In the genomic region with DNA sequence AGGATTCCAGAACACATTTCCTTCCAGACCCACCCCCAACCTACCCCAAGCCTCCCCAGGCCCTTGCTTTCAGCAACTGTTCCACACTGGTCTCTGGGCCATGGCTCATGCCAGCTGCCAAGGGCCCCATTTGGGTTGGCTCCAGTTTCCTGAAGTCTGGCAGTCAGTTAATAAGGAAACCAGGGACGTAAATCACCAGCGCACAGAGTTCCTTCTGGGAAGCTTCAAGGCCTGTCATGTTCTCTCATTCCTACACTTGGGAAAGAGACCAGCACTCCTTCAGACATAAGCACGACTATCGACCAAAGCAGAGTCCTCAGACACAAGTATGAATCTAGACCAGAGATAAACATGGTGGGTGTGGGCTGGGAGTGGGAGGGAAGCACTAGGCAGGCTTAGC, we compare ENCODE assay signal across 8 mouse cellular contexts.
A peak's percentile ranks its signal among the peaks of the same experiment; 100 is the strongest.
DNase-seq lines count a peak whose midpoint lies in the region; ATAC-seq and TF ChIP-seq lines count a peak whose summit lies in the region.
"Had no signal": no experiment of that assay in that cellular context is flagged by ENCODE, and none has a peak within 500 bp of the region (broad histone marks: within the 10 kb centered on the region; RNA-seq: fewer than 3 reads in every experiment).

No protein-coding gene starts in this region.

- H3K27ac ChIP-seq in lung, embryonic 14.5 days (ENCODE audit: low read depth), result peak overlapping the region; percentile 19; the same call in 1 of the 2 replicates
- no peak overlapping the region for H3K27ac ChIP-seq in thymus, adult 2 months (ENCODE audit: control insufficient read depth, insufficient read depth, low read length)

- no peak overlapping the region for H3K4me3 ChIP-seq in lung, embryonic 14.5 days (ENCODE audit: low read depth, low read length)
- H3K4me3 ChIP-seq in thymus, adult 2 months (ENCODE audit: control insufficient read depth, insufficient read depth, low read length), result no peak overlapping the region

- no peaks in the 10 kb centered on the region for H3K36me3 ChIP-seq in lung, embryonic 14.5 days (ENCODE audit: insufficient read depth)
- no peaks in the 10 kb centered on the region for H3K36me3 ChIP-seq in thymus, adult 2 months (ENCODE audit: control insufficient read depth, insufficient read depth, low read length)

- WGBS in lung, embryonic 14.5 days, result 33% methylated on average over 4 of the region's 4 CpGs
- 84% methylated on average over 4 of the region's 4 CpGs for WGBS in thymus, adult 2 months

- H3K4me2 ChIP-seq in lung, embryonic 14.5 days, result no peak overlapping the region

- ATAC-seq in lung, embryonic 14.5 days (ENCODE audit: insufficient read depth), result peak; percentile 30; the same call in 1 of the 2 replicates
- no peak for ATAC-seq in megakaryocyte-erythroid progenitor cell, adult 5-6 weeks (replicated peaks; ENCODE audit: low FRiP score, low TSS enrichment, poor library complexity, severe bottlenecking)
- ATAC-seq: Patski had no signal

- TF ChIP-seq POLR2A in thymus, adult 2 months (IDR thresholded peaks at IDR 0.05; ENCODE audit: control insufficient read depth, extremely low read depth, insufficient read depth, low read length, poor library complexity), result no peak

- H3K4me1 ChIP-seq in lung, embryonic 14.5 days (ENCODE audit: insufficient read depth), result peaks cover 16% of the 10 kb centered on the region; the same call in 1 of the 2 replicates
- H3K4me1 ChIP-seq in thymus, adult 2 months (replicated peaks; ENCODE audit: control insufficient read depth, insufficient read depth, low read length), result no peaks in the 10 kb centered on the region

- no peaks in the 10 kb centered on the region for H3K27me3 ChIP-seq in lung, embryonic 14.5 days (ENCODE audit: insufficient read depth, low read length)
- H3K27me3 ChIP-seq in thymus, adult 2 months (ENCODE audit: control insufficient read depth, insufficient read depth, low read length), result no peaks in the 10 kb centered on the region
- H3K27me3 ChIP-seq: Patski had no signal

- peak; percentile 13 for DNase-seq in NIH3T3 (ENCODE audit: low read depth)
- DNase-seq in embryo, embryonic 10.5 days (ENCODE audit: low spot score), result peak; percentile 61
- DNase-seq in kidney, adult 11 months, result peak; percentile 51
- DNase-seq in lung, embryonic 14.5 days, result peak; percentile 73
- DNase-seq in testis, postnatal 10 days (ENCODE audit: low spot score), result no peak
- DNase-seq in thymus, adult 2 months, result no peak

- no peak overlapping the region for H3K9ac ChIP-seq in lung, embryonic 14.5 days

- TF ChIP-seq CTCF in lung, embryonic 14.5 days (IDR thresholded peaks at IDR 0.05; ENCODE audit: low read depth), result no peak
- TF ChIP-seq CTCF in thymus, adult 2 months (IDR thresholded peaks at IDR 0.05; ENCODE audit: borderline replicate concordance, control insufficient read depth, extremely low read depth, insufficient read depth, low read length, poor library complexity), result no peak

- no peaks in the 10 kb centered on the region for H3K9me3 ChIP-seq in lung, embryonic 14.5 days (ENCODE audit: low read depth, low read length)

Comparison
In these comparisons a context has a peak if more than half of its experiments do, and no peak if none do; other contexts are left out.
1. DNase-seq: peak in NIH3T3 (single experiment), embryo, embryonic 10.5 days (single experiment), kidney, adult 11 months (single experiment) and lung, embryonic 14.5 days (single experiment); none in testis, postnatal 10 days (single experiment) and thymus, adult 2 months (single experiment).